Mouse (Mus musculus) intestine, embryonic 14.5 days (tissue): ENCODE measurements around the gene Tagln2. TPM values are rescaled to one million over a fixed set of nuclear protein-coding genes. Genes with fewer than 3 reads are reported as not detected.
A peak's percentile ranks its signal among the peaks of the same experiment; 100 is the strongest.

Experiments
- ATAC-seq: fragments of 200-750 bp; cut with Nextera tagmentation; replicated peaks from 2 replicates; pipeline ENCODE4 v1.8.0; 2017; ENCODE audit warnings: low read depth, moderate number of reproducible peaks, moderate TSS enrichment, moderate library complexity; ENCODE audit not compliant: low FRiP score, low TSS enrichment
- DNase-seq: peaks from one replicate; pipeline ENCODE4 v3.0.0-alpha.2; 2018; ENCODE audit warnings: low spot score
- H3K27ac ChIP-seq: fragments of 300-500 bp; sonication (generic); 2 replicates; pipeline ENCODE4 v1.5.1; 2014; ENCODE audit warnings: low read depth, mild to moderate bottlenecking, control low read depth
- H3K27me3 ChIP-seq: fragments of 300-500 bp; sonication (generic); replicated peaks from 2 replicates; pipeline ENCODE4 v1.6.1; 2014; ENCODE audit warnings: low read length, control low read depth; ENCODE audit not compliant: control insufficient read depth, insufficient read depth
- H3K36me3 ChIP-seq: fragments of 300-500 bp; sonication (generic); 2 replicates; pipeline ENCODE4 v1.6.1; 2014; ENCODE audit warnings: low read length, control low read depth; ENCODE audit not compliant: control insufficient read depth, insufficient read depth
- H3K4me1 ChIP-seq: fragments of 300-500 bp; sonication (generic); replicated peaks from 2 replicates; pipeline ENCODE4 v1.6.1; 2014; ENCODE audit warnings: low read length, control low read depth, mixed read lengths; ENCODE audit not compliant: control insufficient read depth, insufficient read depth
- H3K4me2 ChIP-seq: fragments of 300-500 bp; sonication (generic); 2 replicates; pipeline ENCODE4 v1.6.1; 2014; ENCODE audit warnings: low read length
- H3K4me3 ChIP-seq: fragments of 300-500 bp; sonication (generic); 2 replicates; pipeline ENCODE4 v1.5.1; 2014; ENCODE audit warnings: low read depth, low read length, control low read depth, mixed read lengths
- H3K9ac ChIP-seq: fragments of 300-500 bp; sonication (generic); 2 replicates; pipeline ENCODE4 v1.6.1; 2014; ENCODE audit warnings: mild to moderate bottlenecking, low read length
- H3K9me3 ChIP-seq: fragments of 300-500 bp; sonication (generic); 2 replicates; pipeline ENCODE4 v1.6.1; 2016; ENCODE audit warnings: low read length, control low read depth; ENCODE audit not compliant: control insufficient read depth
- WGBS: fragments of 180-500 bp; shearing (Covaris S2); extraction: QIAGEN DNeasy Blood & Tissue Kit; methylation state at CpG from one replicate; pipeline ENCODE4 v1.1.7; 2014; 5-methylcytosine and 5-hydroxymethylcytosine counted together
- polyA plus RNA-seq: library from polyadenylated mRNA; unstranded; fragments of >200 nt; fragmentation: Nextera tagmentation; extraction: Ambion mirVana; gene quantifications from 2 replicates; pipeline ENCODE4 v1.2.1, GENCODE M21; 2014

Tagln2 gene
- polyA plus RNA-seq, 1 experiment from 2014 or later: 241 TPM

- Histone ChIP-seq H3K27me3 (no peaks in the 10 kb centered on the region), H3K4me3 (no peak overlapping the region), H3K4me1 (peaks cover 11% of the 10 kb centered on the region; the same call in 1 of the 2 replicates), H3K36me3 (peaks cover 6% of the 10 kb centered on the region; the same call in 1 of the 2 replicates), H3K9me3 (0 out of 2 replicates have a peak, but pooled peaks cover 4% of the 10 kb centered on the region), H3K9ac (no peak overlapping the region), H3K27ac (0 out of 2 replicates have a peak overlapping the region, but pooled peaks have one; percentile 14), H3K4me2 (peak overlapping the region; percentile 9; the same call in 1 of the 2 replicates)
- WGBS: 33% methylated on average over 13 of the region's 13 CpGs
- no peak for DNase-seq
- no peak for ATAC-seq
Measured at GRCm38 (mm10) chr1:172512962-172513361, 13.1 kb downstream of the Tagln2 start.

- DNase-seq: no peak
- Histone ChIP-seq H3K9me3 (0 out of 2 replicates have a peak, but pooled peaks cover 4% of the 10 kb centered on the region), H3K27ac (peak overlapping the region; percentile 14; the same call in 1 of the 2 replicates), H3K4me2 (no peak overlapping the region), H3K9ac (no peak overlapping the region), H3K36me3 (0 out of 2 replicates have a peak, but pooled peaks cover 2% of the 10 kb centered on the region), H3K27me3 (no peaks in the 10 kb centered on the region), H3K4me1 (peaks cover 11% of the 10 kb centered on the region; the same call in 1 of the 2 replicates), H3K4me3 (no peak overlapping the region)
- 68% methylated on average over 17 of the region's 17 CpGs for WGBS
- no peak for ATAC-seq
Measured at GRCm38 (mm10) chr1:172513525-172514212, 13.8 kb downstream of the Tagln2 start.

- DNase-seq: no peak
- ATAC-seq: no peak
- Histone ChIP-seq H3K9me3 (0 out of 2 replicates have a peak, but pooled peaks cover 4% of the 10 kb centered on the region), H3K9ac (no peak overlapping the region), H3K4me1 (peaks cover 11% of the 10 kb centered on the region; the same call in 1 of the 2 replicates), H3K4me2 (no peak overlapping the region), H3K27me3 (no peaks in the 10 kb centered on the region), H3K36me3 (no peaks in the 10 kb centered on the region), H3K4me3 (no peak overlapping the region), H3K27ac (peak overlapping the region; percentile 13; the same call in 1 of the 2 replicates)
- WGBS: 79% methylated on average over 4 of the region's 4 CpGs
Measured at GRCm38 (mm10) chr1:172514213-172514529, 14.3 kb downstream of the Tagln2 start.

GRCm38 (mm10) chr1:172514551-172515268 is 14.9 kb downstream of the Tagln2 start:
- Histone ChIP-seq H3K9ac (no peak overlapping the region), H3K27me3 (no peaks in the 10 kb centered on the region), H3K4me3 (no peak overlapping the region), H3K27ac (peak overlapping the region; percentile 13; the same call in 1 of the 2 replicates), H3K4me2 (no peak overlapping the region), H3K9me3 (0 out of 2 replicates have a peak, but pooled peaks cover 4% of the 10 kb centered on the region), H3K36me3 (no peaks in the 10 kb centered on the region), H3K4me1 (peaks cover 10% of the 10 kb centered on the region; the same call in 1 of the 2 replicates)
- 80% methylated on average over 7 of the region's 7 CpGs for WGBS
- ATAC-seq: no peak
- no peak for DNase-seq

GRCm38 (mm10) chr1:172515396-172515795 is 15.5 kb downstream of the Tagln2 start:
- ATAC-seq: no peak

GRCm38 (mm10) chr1:172518013-172518412 is 18.2 kb downstream of the Tagln2 start:
- Histone ChIP-seq H3K4me3 (no peak overlapping the region), H3K36me3 (no peaks in the 10 kb centered on the region), H3K4me1 (peaks cover 3% of the 10 kb centered on the region; the same call in 1 of the 2 replicates), H3K27me3 (no peaks in the 10 kb centered on the region), H3K27ac (no peak overlapping the region), H3K9me3 (0 out of 2 replicates have a peak, but pooled peaks cover 4% of the 10 kb centered on the region), H3K4me2 (no peak overlapping the region), H3K9ac (no peak overlapping the region)
- 84% methylated on average over 4 of the region's 4 CpGs for WGBS
- DNase-seq: no peak
- ATAC-seq: no peak

More at GRCm38 (mm10) chr1:172515396-172515795, 15.5 kb downstream of the Tagln2 start:
- no peak overlapping the region for H3K4me3 ChIP-seq
- H3K27ac ChIP-seq: no peak overlapping the region
- 69% methylated on average over 1 of the region's 1 CpGs for WGBS
- peaks cover 8% of the 10 kb centered on the region; the same call in 1 of the 2 replicates for H3K4me1 ChIP-seq
- no peaks in the 10 kb centered on the region for H3K27me3 ChIP-seq
- 0 out of 2 replicates have a peak, but pooled peaks cover 4% of the 10 kb centered on the region for H3K9me3 ChIP-seq
- no peaks in the 10 kb centered on the region for H3K36me3 ChIP-seq
- no peak overlapping the region for H3K4me2 ChIP-seq
- no peak for DNase-seq
- no peak overlapping the region for H3K9ac ChIP-seq

GRCm38 (mm10) chr1:172519644-172520043 is 19.8 kb downstream of the Tagln2 start:
- Histone ChIP-seq H3K9me3 (0 out of 2 replicates have a peak, but pooled peaks cover 4% of the 10 kb centered on the region), H3K27ac (no peak overlapping the region), H3K36me3 (no peaks in the 10 kb centered on the region), H3K4me2 (no peak overlapping the region), H3K27me3 (no peaks in the 10 kb centered on the region), H3K4me3 (no peak overlapping the region), H3K9ac (no peak overlapping the region), H3K4me1 (no peaks in the 10 kb centered on the region; the same call in 1 of the 2 replicates)
- DNase-seq: no peak
- no peak for ATAC-seq
- WGBS: 56% methylated on average over 6 of the region's 6 CpGs

- DNase-seq: peak; percentile 92
- peak; percentile 91 for ATAC-seq
- H3K9ac ChIP-seq: peak within 1 kb of the TSS; percentile 0; the same call in 1 of the 2 replicates
- peaks cover 8% of the 10 kb centered on the region; the same call in 1 of the 2 replicates for H3K4me1 ChIP-seq
- H3K27ac ChIP-seq: no peak within 1 kb of the TSS
- peak within 1 kb of the TSS; percentile 48 for H3K4me2 ChIP-seq
- WGBS: 3% methylated on average over 28 of the region's 28 CpGs
- H3K36me3 ChIP-seq: no peaks in the 10 kb centered on the region
- peak within 1 kb of the TSS; percentile 34 for H3K4me3 ChIP-seq
- no peaks in the 10 kb centered on the region for H3K27me3 ChIP-seq
- 0 out of 2 replicates have a peak, but pooled peaks cover 4% of the 10 kb centered on the region for H3K9me3 ChIP-seq
Measured at GRCm38 (mm10) chr1:172520576-172521440, 21.0 kb downstream of the Tagln2 start, which contains the start of gene Cfap45. Gene Cfap45 (plus strand): TSS chr1:172520801.
